Mouse (Mus musculus) heart, adult 8-10 months (tissue): ENCODE results near the gene Tril. TPM values are rescaled to one million over a fixed set of nuclear protein-coding genes. Genes with fewer than 3 reads are reported as not detected.

Experiments
- DNase-seq: peaks from one replicate; pipeline ENCODE4 v3.0.0; 2022; ENCODE audit warnings: low spot score
- total RNA-seq, 4 experiments: library from RNA; stranded (reverse); gene quantifications; 2 replicates each; pipeline ENCODE4 v1.2.4; 2022

Tril gene
- total RNA-seq: 1 to 10 TPM; 3.2 to 3.6 (median 3.4) TPM

GRCm38 (mm10) chr6:53820486-53820985 lies at the start of gene Tril:
Gene Tril, minus strand, starts transcription at chr6:53820830.
- DNase-seq: peak; percentile 84

- DNase-seq: no peak
Observed at GRCm38 (mm10) chr6:53863011-53863410, 42.4 kb upstream of the Tril start.

- DNase-seq: peak; percentile 52
Observed at GRCm38 (mm10) chr6:53859106-53859505, 38.5 kb upstream of the Tril start.

GRCm38 (mm10) chr6:53857822-53858221 lies 37.2 kb upstream of the Tril start:
- no peak for DNase-seq

- DNase-seq: no peak
Observed at GRCm38 (mm10) chr6:53856775-53857174, 36.1 kb upstream of the Tril start.

- DNase-seq: no peak
Observed at GRCm38 (mm10) chr6:53854971-53855856, 34.6 kb upstream of the Tril start.

- no peak for DNase-seq
Observed at GRCm38 (mm10) chr6:53854226-53854625, 33.6 kb upstream of the Tril start.

- no peak for DNase-seq
Observed at GRCm38 (mm10) chr6:53853546-53853945, 32.9 kb upstream of the Tril start.

- no peak for DNase-seq
Observed at GRCm38 (mm10) chr6:53844626-53845025, 24.0 kb upstream of the Tril start.

- DNase-seq: peak; percentile 47
Observed at GRCm38 (mm10) chr6:53825213-53825612, 4.6 kb upstream of the Tril start.

- DNase-seq: peak; percentile 67
Observed at GRCm38 (mm10) chr6:53821041-53821501, 441 bp upstream of the Tril start.

- DNase-seq: no peak
Observed at GRCm38 (mm10) chr6:53819761-53820485, 707 bp downstream of the Tril start.

GRCm38 (mm10) chr6:53818732-53819661 lies 1.6 kb downstream of the Tril start:
- no peak for DNase-seq

- DNase-seq: peak; percentile 60
Observed at GRCm38 (mm10) chr6:53818264-53818731, 2.3 kb downstream of the Tril start.

GRCm38 (mm10) chr6:53817763-53818174 lies 2.9 kb downstream of the Tril start:
- no peak for DNase-seq

GRCm38 (mm10) chr6:53816661-53817060 lies 4.0 kb downstream of the Tril start:
- DNase-seq: no peak

- DNase-seq: no peak
Observed at GRCm38 (mm10) chr6:53815691-53816090, 4.9 kb downstream of the Tril start.

GRCm38 (mm10) chr6:53814214-53814613 lies 6.4 kb downstream of the Tril start:
- DNase-seq: no peak

- no peak for DNase-seq
Observed at GRCm38 (mm10) chr6:53812242-53812641, 8.4 kb downstream of the Tril start.

- DNase-seq: no peak
Observed at GRCm38 (mm10) chr6:53808801-53809200, 11.8 kb downstream of the Tril start.

GRCm38 (mm10) chr6:53807185-53807584 lies 13.4 kb downstream of the Tril start:
- no peak for DNase-seq
